In the genomic region with DNA sequence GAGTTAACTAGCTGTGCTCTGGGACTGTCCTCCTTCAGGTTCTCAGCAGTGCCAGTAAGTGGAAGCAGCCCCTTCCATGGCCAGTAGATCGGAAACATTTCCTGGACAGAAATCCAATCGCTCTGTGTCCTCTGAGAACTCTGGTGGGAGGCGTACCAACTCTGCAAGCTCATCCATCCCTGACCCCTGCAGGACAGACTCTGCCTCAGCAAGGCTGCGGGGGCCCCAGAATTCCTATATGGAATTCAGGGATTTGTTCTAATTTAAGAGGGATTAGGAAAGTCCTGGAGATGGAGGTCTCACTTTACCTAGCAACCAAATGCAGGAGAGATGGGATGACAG, we compare ENCODE assay signal across 16 mouse cellular contexts.
DNase-seq lines count a peak whose midpoint lies in the region; ATAC-seq and TF ChIP-seq lines count a peak whose summit lies in the region.
"Had no signal": no experiment of that assay in that cellular context is flagged by ENCODE, and none has a peak within 500 bp of the region (broad histone marks: within the 10 kb centered on the region; RNA-seq: fewer than 3 reads in every experiment).

No protein-coding gene starts in this region.

- H3K27me3 ChIP-seq in forebrain, embryonic 13.5 days = no peaks in the 10 kb centered on the region
- no peaks in the 10 kb centered on the region for H3K27me3 ChIP-seq in forebrain, embryonic 11.5 days (ENCODE audit: control insufficient read depth, insufficient read depth, low read length)
- H3K27me3 ChIP-seq in midbrain, embryonic 12.5 days = no peaks in the 10 kb centered on the region
- H3K27me3 ChIP-seq in midbrain, embryonic 11.5 days (ENCODE audit: control insufficient read depth, insufficient read depth, low read length) = no peaks in the 10 kb centered on the region
- H3K27me3 ChIP-seq in midbrain, postnatal 0 days (ENCODE audit: insufficient read depth, low read length) = no peaks in the 10 kb centered on the region
- H3K27me3 ChIP-seq: heart, embryonic 15.5 days; limb, embryonic 12.5 days; liver, embryonic 15.5 days; megakaryocyte, embryonic 14.5 days had no signal

- no peak for DNase-seq in forebrain, embryonic 11.5 days (ENCODE audit: low spot score)
- no peak for DNase-seq in midbrain, embryonic 11.5 days (ENCODE audit: low spot score, missing footprints)
- DNase-seq in midbrain, postnatal 0 days (ENCODE audit: low spot score) = no peak
- DNase-seq in urinary bladder, postnatal 36 days (ENCODE audit: low spot score in 2 of 2) = no peak
- no peak for DNase-seq in ovary, postnatal 14 days (ENCODE audit: low spot score)
- DNase-seq: heart, adult 18-20 months; kidney, adult 18-20 months; kidney, postnatal 10 days had no signal

- no peaks in the 10 kb centered on the region for H3K9me3 ChIP-seq in forebrain, embryonic 13.5 days (replicated peaks)
- H3K9me3 ChIP-seq in forebrain, embryonic 11.5 days (ENCODE audit: control insufficient read depth, low read length) = no peaks in the 10 kb centered on the region; the same call in 1 of the 2 replicates
- no peaks in the 10 kb centered on the region for H3K9me3 ChIP-seq in midbrain, embryonic 12.5 days
- H3K9me3 ChIP-seq in midbrain, embryonic 11.5 days (ENCODE audit: control insufficient read depth, low read length) = no peaks in the 10 kb centered on the region
- H3K9me3 ChIP-seq in midbrain, postnatal 0 days (ENCODE audit: low read length) = no peaks in the 10 kb centered on the region
- H3K9me3 ChIP-seq: heart, embryonic 15.5 days; liver, embryonic 15.5 days had no signal

- ATAC-seq in forebrain, embryonic 13.5 days = no peak
- no peak for ATAC-seq in forebrain, embryonic 11.5 days (replicated peaks; ENCODE audit: low FRiP score)
- 0 out of 2 replicates have a peak, but pooled peaks have one; percentile 7 for ATAC-seq in midbrain, embryonic 12.5 days (ENCODE audit: low FRiP score, low read depth)
- no peak for ATAC-seq in midbrain, embryonic 11.5 days (ENCODE audit: low FRiP score)
- ATAC-seq in midbrain, postnatal 0 days (ENCODE audit: low FRiP score) = no peak
- ATAC-seq: lung, postnatal 0 days had no signal

- 0 out of 2 replicates have a peak overlapping the region, but pooled peaks have one; percentile 25 for H3K27ac ChIP-seq in forebrain, embryonic 13.5 days
- H3K27ac ChIP-seq in forebrain, embryonic 11.5 days (ENCODE audit: low read depth, low read length) = no peak overlapping the region
- H3K27ac ChIP-seq in midbrain, embryonic 12.5 days (replicated peaks) = no peak overlapping the region; the same call in 1 of the 2 replicates
- H3K27ac ChIP-seq in midbrain, embryonic 11.5 days (ENCODE audit: low read depth, low read length) = no peak overlapping the region
- peak overlapping the region; percentile 30 for H3K27ac ChIP-seq in cortical plate, adult 2 months (ENCODE audit: insufficient read depth, low read length)
- H3K27ac ChIP-seq in midbrain, postnatal 0 days (ENCODE audit: low read depth, low read length) = peak overlapping the region; percentile 53
- H3K27ac ChIP-seq: heart, embryonic 15.5 days; limb, embryonic 12.5 days; liver, embryonic 15.5 days had no signal

- no peak for TF ChIP-seq CTCF in cortical plate, adult 2 months (IDR thresholded peaks at IDR 0.05; ENCODE audit: extremely low read depth, insufficient read depth, low read length)
- peak; percentile 25; the same call in 1 of the 2 replicates for TF ChIP-seq CTCF in midbrain, postnatal 0 days (IDR thresholded peaks at IDR 0.05)

- no peak overlapping the region for H3K9ac ChIP-seq in forebrain, embryonic 13.5 days
- no peak overlapping the region for H3K9ac ChIP-seq in forebrain, embryonic 11.5 days (ENCODE audit: low read length)
- no peak overlapping the region for H3K9ac ChIP-seq in midbrain, embryonic 12.5 days (replicated peaks)
- no peak overlapping the region for H3K9ac ChIP-seq in midbrain, embryonic 11.5 days (ENCODE audit: low read length)
- H3K9ac ChIP-seq in midbrain, postnatal 0 days (replicated peaks; ENCODE audit: low read length, poor library complexity, severe bottlenecking) = no peak overlapping the region
- H3K9ac ChIP-seq: heart, embryonic 15.5 days; limb, embryonic 12.5 days; liver, embryonic 15.5 days had no signal

- H3K4me3 ChIP-seq in forebrain, embryonic 13.5 days = no peak overlapping the region
- H3K4me3 ChIP-seq in forebrain, embryonic 11.5 days (ENCODE audit: low read depth, low read length) = no peak overlapping the region
- no peak overlapping the region for H3K4me3 ChIP-seq in midbrain, embryonic 12.5 days
- H3K4me3 ChIP-seq in midbrain, embryonic 11.5 days (ENCODE audit: low read depth, low read length) = no peak overlapping the region
- no peak overlapping the region for H3K4me3 ChIP-seq in cortical plate, adult 2 months (ENCODE audit: insufficient read depth, low read length)
- no peak overlapping the region for H3K4me3 ChIP-seq in midbrain, postnatal 0 days (ENCODE audit: low read depth, low read length)
- H3K4me3 ChIP-seq: heart, embryonic 15.5 days; limb, embryonic 12.5 days; liver, embryonic 15.5 days had no signal

- no peak overlapping the region for H3K4me2 ChIP-seq in forebrain, embryonic 13.5 days
- H3K4me2 ChIP-seq in forebrain, embryonic 11.5 days (ENCODE audit: low read depth, low read length, severe bottlenecking) = no peak overlapping the region
- H3K4me2 ChIP-seq in midbrain, embryonic 12.5 days (replicated peaks) = 0 out of 2 replicates have a peak overlapping the region, but pooled peaks have one; percentile 38
- H3K4me2 ChIP-seq in midbrain, embryonic 11.5 days = no peak overlapping the region
- H3K4me2 ChIP-seq in midbrain, postnatal 0 days (ENCODE audit: low read depth, low read length, poor library complexity, severe bottlenecking) = peak overlapping the region; percentile 28; the same call in 1 of the 2 replicates
- H3K4me2 ChIP-seq: heart, embryonic 15.5 days; limb, embryonic 12.5 days; liver, embryonic 15.5 days had no signal

- WGBS in forebrain, embryonic 13.5 days = 87% methylated on average over 4 of the region's 4 CpGs
- 84% methylated on average over 4 of the region's 4 CpGs for WGBS in forebrain, embryonic 11.5 days
- 66% methylated on average over 4 of the region's 4 CpGs for WGBS in midbrain, embryonic 12.5 days
- 74% methylated on average over 4 of the region's 4 CpGs for WGBS in midbrain, embryonic 11.5 days
- 52% methylated on average over 4 of the region's 4 CpGs for WGBS in midbrain, postnatal 0 days

- no peak for TF ChIP-seq POLR2A in cortical plate, adult 2 months (IDR thresholded peaks at IDR 0.05; ENCODE audit: extremely low read depth, insufficient read depth, low read length)

- H3K4me1 ChIP-seq in forebrain, embryonic 13.5 days = peaks cover 13% of the 10 kb centered on the region
- H3K4me1 ChIP-seq in forebrain, embryonic 11.5 days (replicated peaks; ENCODE audit: control insufficient read depth, insufficient read depth, low read length) = no peaks in the 10 kb centered on the region
- peaks cover 9% of the 10 kb centered on the region; the same call in 1 of the 2 replicates for H3K4me1 ChIP-seq in midbrain, embryonic 12.5 days
- peaks cover 3% of the 10 kb centered on the region; the same call in 1 of the 2 replicates for H3K4me1 ChIP-seq in midbrain, embryonic 11.5 days (ENCODE audit: control insufficient read depth, insufficient read depth, low read length)
- H3K4me1 ChIP-seq in cortical plate, adult 2 months (ENCODE audit: control insufficient read depth, insufficient read depth, low read length) = peaks cover 4% of the 10 kb centered on the region; the same call in 1 of the 2 replicates
- peaks cover 6% of the 10 kb centered on the region; the same call in 1 of the 2 replicates for H3K4me1 ChIP-seq in midbrain, postnatal 0 days (ENCODE audit: insufficient read depth, low read length)
- H3K4me1 ChIP-seq: limb, embryonic 12.5 days; liver, embryonic 15.5 days; megakaryocyte, embryonic 14.5 days had no signal

- no peaks in the 10 kb centered on the region for H3K36me3 ChIP-seq in forebrain, embryonic 13.5 days (ENCODE audit: poor library complexity, severe bottlenecking)
- no peaks in the 10 kb centered on the region for H3K36me3 ChIP-seq in forebrain, embryonic 11.5 days (ENCODE audit: control insufficient read depth, insufficient read depth, low read length)
- no peaks in the 10 kb centered on the region for H3K36me3 ChIP-seq in midbrain, embryonic 12.5 days
- no peaks in the 10 kb centered on the region for H3K36me3 ChIP-seq in midbrain, embryonic 11.5 days (ENCODE audit: control insufficient read depth, insufficient read depth, low read length)
- no peaks in the 10 kb centered on the region for H3K36me3 ChIP-seq in midbrain, postnatal 0 days (ENCODE audit: insufficient read depth, low read length)
- H3K36me3 ChIP-seq: heart, embryonic 15.5 days; limb, embryonic 12.5 days; liver, embryonic 15.5 days had no signal

Comparison
In these comparisons a context has a peak if more than half of its experiments do, and no peak if none do; other contexts are left out.
1. H3K27ac ChIP-seq: peak in forebrain, embryonic 13.5 days (single experiment), cortical plate, adult 2 months (single experiment) and midbrain, postnatal 0 days (single experiment); none in forebrain, embryonic 11.5 days (single experiment), midbrain, embryonic 12.5 days (single experiment) and midbrain, embryonic 11.5 days (single experiment).
2. H3K4me2 ChIP-seq: peak in midbrain, embryonic 12.5 days (single experiment) and midbrain, postnatal 0 days (single experiment); none in forebrain, embryonic 13.5 days (single experiment), forebrain, embryonic 11.5 days (single experiment) and midbrain, embryonic 11.5 days (single experiment).